Mouse (Mus musculus) spleen, postnatal 36 days (tissue): ENCODE results near the gene Pds5b.
"Not testable (repeated sequence)": the region's sequence is repeated elsewhere in the genome, so short reads cannot be mapped to it uniquely, and the experiment has no call there.

Experiments used
- DNase-seq, 2 experiments: peaks; one replicate each; pipeline ENCODE4 v3.0.0; 2022; ENCODE audit warnings: low spot score in 2 of 2, mixed read lengths in 1 of 2

Gene Pds5b

GRCm38 (mm10) chr5:150822781-150823180 is 149.2 kb downstream of the Pds5b start:
- no peak for DNase-seq

GRCm38 (mm10) chr5:150823361-150823760 is 149.8 kb downstream of the Pds5b start:
- DNase-seq: no peak

GRCm38 (mm10) chr5:150829499-150829898 is 156.0 kb downstream of the Pds5b start:
- DNase-seq: no peak

- DNase-seq: no peak
These were observed 157.2 kb downstream of the Pds5b start for GRCm38 (mm10) chr5:150830718-150831117.

GRCm38 (mm10) chr5:150836782-150837181 is 163.2 kb downstream of the Pds5b start:
- no peak for DNase-seq

GRCm38 (mm10) chr5:150839688-150840541 is 166.4 kb downstream of the Pds5b start:
- peak; percentile 1 to 2 for DNase-seq

- peak; percentile 6 for DNase-seq
These were observed 167.1 kb downstream of the Pds5b start for GRCm38 (mm10) chr5:150840596-150840995.

GRCm38 (mm10) chr5:150845961-150846360 is 172.4 kb downstream of the Pds5b start:
- DNase-seq: no peak

GRCm38 (mm10) chr5:150850821-150851220 is 177.3 kb downstream of the Pds5b start:
- no peak for DNase-seq

- not testable (repeated sequence) for DNase-seq
These were observed 178.6 kb downstream of the Pds5b start for GRCm38 (mm10) chr5:150852097-150852496.

- no peak for DNase-seq
These were observed 181.0 kb downstream of the Pds5b start for GRCm38 (mm10) chr5:150854506-150854905.

GRCm38 (mm10) chr5:150859642-150860194 is 186.2 kb downstream of the Pds5b start:
- DNase-seq: no peak
